Mouse (Mus musculus) bone marrow, adult 2 months (tissue): ENCODE measurements around the gene Mup5.
A peak's percentile ranks its signal among the peaks of the same experiment; 100 is the strongest.

ENCODE experiments used
- CTCF ChIP-seq: fragments of 200-500 bp; IDR thresholded peaks from 2 replicates; pipeline ENCODE4 v1.5.1; 2011; ENCODE audit warnings: low read length, control low read depth; ENCODE audit not compliant: control insufficient read depth, insufficient read depth
- POLR2A ChIP-seq: fragments of 200-500 bp; IDR thresholded peaks from 2 replicates; pipeline ENCODE4 v1.6.1; 2011; ENCODE audit warnings: low read depth, mild to moderate bottlenecking, control low read depth, low read length, borderline replicate concordance; ENCODE audit not compliant: control insufficient read depth

GRCm38 (mm10) chr4:61858160-61858559, 23.1 kb upstream of the Mup5 start:
- TF ChIP-seq CTCF: peak; percentile 24; the same call in 1 of the 2 replicates
- no peak for TF ChIP-seq POLR2A
